Mouse (Mus musculus): ENCODE data around the gene Adipor2.

GRCm38 (mm10) chr6:119400649-119401048 is 16.9 kb downstream of the Adipor2 start:
- no peak for TF ChIP-seq EP300 (IDR thresholded peaks at IDR 0.05; ENCODE audit: low read depth)
- no peak for TF ChIP-seq CTCF (IDR thresholded peaks at IDR 0.05; ENCODE audit: low read depth)
